8 mouse cellular contexts compared by ENCODE assay signal in the genomic region with DNA sequence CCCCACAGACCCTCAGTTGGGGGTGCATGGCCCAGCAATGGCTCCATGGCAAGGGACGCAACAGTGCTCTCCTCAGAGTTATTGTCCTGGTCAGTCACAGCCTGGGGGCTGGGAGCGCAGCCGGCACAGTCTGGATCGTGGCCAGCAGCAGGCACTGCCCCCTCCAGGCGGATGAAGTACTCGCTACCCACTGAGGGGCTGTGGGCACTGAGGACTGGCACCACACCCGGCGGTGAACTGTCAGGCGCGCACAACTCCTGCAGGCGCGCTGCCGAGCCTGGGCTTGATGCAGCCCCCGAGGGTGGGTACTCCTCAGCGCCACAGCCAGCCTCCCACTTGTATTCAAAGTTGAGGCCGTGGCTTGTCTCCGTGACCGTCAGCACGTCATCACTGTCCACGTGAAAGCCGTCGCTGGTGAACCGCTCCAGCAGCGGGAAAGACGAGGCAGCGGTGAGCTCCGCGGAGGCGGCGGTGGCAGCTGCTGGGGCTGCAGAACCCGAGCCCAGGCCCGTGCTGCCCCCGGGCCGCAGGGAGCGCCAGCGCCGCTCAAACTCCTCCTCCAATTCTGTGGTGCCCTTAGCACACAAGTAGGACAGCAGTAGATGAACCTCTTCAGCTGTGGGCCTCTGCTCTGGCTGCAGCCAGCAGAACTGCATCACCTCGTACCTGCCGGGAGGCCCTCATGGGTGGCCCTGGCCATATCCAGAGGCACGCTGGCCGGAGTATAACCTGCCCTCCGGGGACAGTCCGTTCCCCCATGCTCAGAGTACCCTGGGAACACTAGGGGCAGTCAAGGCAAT. TPM values are rescaled to one million over a fixed set of nuclear protein-coding genes. Genes with fewer than 3 reads are reported as not detected.
DNase-seq lines count a peak whose midpoint lies in the region; ATAC-seq and TF ChIP-seq lines count a peak whose summit lies in the region.

No protein-coding gene starts in this region.

- ATAC-seq in heart, embryonic 16.5 days (replicated peaks; ENCODE audit: extremely low read depth, insufficient read depth, low FRiP score): no peak

- peaks cover 6% of the 10 kb centered on the region for H3K27me3 ChIP-seq in heart, embryonic 16.5 days (ENCODE audit: control insufficient read depth, insufficient read depth, low read length)
- peaks cover 57% of the 10 kb centered on the region for H3K27me3 ChIP-seq in midbrain, embryonic 10.5 days (ENCODE audit: low read depth, poor library complexity, severe bottlenecking)

- peak overlapping the region; percentile 48 for H3K4me2 ChIP-seq in heart, embryonic 16.5 days (ENCODE audit: low read depth, low read length)

- 27% methylated on average over 43 of the region's 43 CpGs for WGBS in heart, embryonic 16.5 days
- WGBS in midbrain, embryonic 10.5 days: 44% methylated on average over 43 of the region's 43 CpGs

- no peaks in the 10 kb centered on the region for H3K9me3 ChIP-seq in heart, embryonic 16.5 days (replicated peaks; ENCODE audit: control insufficient read depth, low read length)
- no peaks in the 10 kb centered on the region for H3K9me3 ChIP-seq in midbrain, embryonic 10.5 days (replicated peaks)

- H3K27ac ChIP-seq in layer of hippocampus, adult 2 months: peak overlapping the region; percentile 62
- no peak overlapping the region for H3K27ac ChIP-seq in heart, embryonic 16.5 days (ENCODE audit: low read length)
- peak overlapping the region; percentile 50 for H3K27ac ChIP-seq in midbrain, embryonic 10.5 days (replicated peaks)

- H3K9ac ChIP-seq in heart, embryonic 16.5 days (ENCODE audit: low read length): no peak overlapping the region; the same call in 1 of the 2 replicates

- DNase-seq in layer of hippocampus, adult 2 months (ENCODE audit: low spot score in 2 of 2): peak in 1 of 2 experiments; percentile 53
- no peak for DNase-seq in layer of hippocampus, adult 8-10 months (ENCODE audit: low spot score in 2 of 2)
- peak; percentile 67 to 73 for DNase-seq in cerebellum, postnatal 25 days
- DNase-seq in midbrain, embryonic 10.5 days (ENCODE audit: low spot score): no peak
- no peak for DNase-seq in gastrocnemius, postnatal 10 days
- DNase-seq in frontal cortex, postnatal 25 days (ENCODE audit: low spot score in 2 of 2): no peak
- no peak for DNase-seq in layer of hippocampus, adult 18-20 months (ENCODE audit: low spot score in 2 of 2)

- peaks cover 11% of the 10 kb centered on the region; the same call in 1 of the 2 replicates for H3K4me1 ChIP-seq in heart, embryonic 16.5 days (ENCODE audit: control insufficient read depth, insufficient read depth, low read length)
- peaks cover 29% of the 10 kb centered on the region for H3K4me1 ChIP-seq in midbrain, embryonic 10.5 days

- TF ChIP-seq CTCF in layer of hippocampus, adult 2 months (conservative IDR thresholded peaks at IDR 0.05): peak; percentile 65

- no peaks in the 10 kb centered on the region for H3K36me3 ChIP-seq in heart, embryonic 16.5 days (ENCODE audit: control insufficient read depth, insufficient read depth)
- 0 out of 2 replicates have a peak, but pooled peaks cover 3% of the 10 kb centered on the region for H3K36me3 ChIP-seq in midbrain, embryonic 10.5 days

- H3K4me3 ChIP-seq in layer of hippocampus, adult 2 months: peak overlapping the region; percentile 9; the same call in 1 of the 2 replicates
- peak overlapping the region; percentile 18 for H3K4me3 ChIP-seq in heart, embryonic 16.5 days (ENCODE audit: low read length)
- H3K4me3 ChIP-seq in midbrain, embryonic 10.5 days: peak overlapping the region; percentile 27

RNA-seq across cellular contexts. Expression of gene Aatk, which starts 35.0 kb away (rescaled TPM):
- 100 to 1,000 TPM; 196 to 207 TPM for total RNA-seq in layer of hippocampus, adult 2 months (2021)
- 100 to 1,000 TPM; 217 to 247 (median 224) TPM for total RNA-seq in layer of hippocampus, adult 8-10 months (2022)
- 1.3 and 1.4 TPM in 2 replicates for polyA plus RNA-seq in heart, embryonic 16.5 days (2015; fragmentation: Nextera tagmentation; extraction: Ambion mirVana)
- polyA plus RNA-seq in midbrain, embryonic 10.5 days (2016; fragmentation: Nextera tagmentation; extraction: Ambion mirVana): 1.2 and 1.9 TPM in 2 replicates
- 10 to 100 TPM; 18.5 to 20.5 TPM for total RNA-seq in gastrocnemius, postnatal 10 days (2021)
- total RNA-seq in layer of hippocampus, adult 18-20 months (2021): 100 to 1,000 TPM; 205 to 215 TPM

Comparison
In these comparisons a context has a peak if more than half of its experiments do, and no peak if none do; other contexts are left out.
1. DNase-seq: peak in cerebellum, postnatal 25 days (2 of 2); none in layer of hippocampus, adult 8-10 months (0 of 2), midbrain, embryonic 10.5 days (single experiment), gastrocnemius, postnatal 10 days (single experiment), frontal cortex, postnatal 25 days (0 of 2) and layer of hippocampus, adult 18-20 months (0 of 2).
2. RNA of gene Aatk, which starts 35.0 kb away (total RNA-seq): 217 to 247 TPM in layer of hippocampus, adult 8-10 months, 205 to 215 TPM in layer of hippocampus, adult 18-20 months and 196 to 207 TPM in layer of hippocampus, adult 2 months; 18.5 to 20.5 TPM in gastrocnemius, postnatal 10 days; every median in the first group is over 4 times any median in the second.
3. Peak in every context shown above with its lines, with median percentiles within 50 percentile points of each other: H3K4me3 ChIP-seq.